Mouse (Mus musculus) liver, embryonic 13.5 days (tissue): ENCODE measurements at regions not wholly inside any gene's neighbourhood (a gene's known extent, or its start where the extent isn't known, plus 50 kb on each side); places are given as distances from the start of the nearest gene placed in this dataset.

Experiments used
- ATAC-seq: fragments of 200-750 bp; cut with Nextera tagmentation; 2 replicates; pipeline ENCODE4 v1.8.0; 2017; ENCODE audit warnings: low read depth, mild to moderate bottlenecking, moderate number of reproducible peaks, moderate library complexity
- DNase-seq: peaks from one replicate; pipeline ENCODE4 v3.0.0; 2022
- H3K27ac ChIP-seq: fragments of 300-500 bp; sonication (generic); 2 replicates; pipeline ENCODE4 v1.5.1; 2015; ENCODE audit warnings: moderate library complexity, mild to moderate bottlenecking, inconsistent platforms
- H3K27me3 ChIP-seq: fragments of 300-500 bp; sonication (generic); 2 replicates; pipeline ENCODE4 v1.6.1; 2015; ENCODE audit warnings: mild to moderate bottlenecking, inconsistent platforms
- H3K36me3 ChIP-seq: fragments of 300-500 bp; sonication (generic); 2 replicates; pipeline ENCODE4 v1.6.1; 2015; ENCODE audit warnings: mild to moderate bottlenecking, inconsistent platforms
- H3K4me1 ChIP-seq: fragments of 300-500 bp; sonication (generic); replicated peaks from 2 replicates; pipeline ENCODE4 v1.6.1; 2015; ENCODE audit warnings: inconsistent platforms
- H3K4me2 ChIP-seq: fragments of 300-500 bp; sonication (generic); 2 replicates; pipeline ENCODE4 v1.6.1; 2015; ENCODE audit warnings: inconsistent platforms, mild to moderate bottlenecking, moderate library complexity
- H3K4me3 ChIP-seq: fragments of 300-500 bp; sonication (generic); replicated peaks from 2 replicates; pipeline ENCODE4 v1.5.1; 2015; ENCODE audit warnings: mild to moderate bottlenecking, inconsistent platforms
- H3K9ac ChIP-seq: fragments of 300-500 bp; sonication (generic); 2 replicates; pipeline ENCODE4 v1.6.1; 2015; ENCODE audit warnings: mild to moderate bottlenecking, inconsistent platforms
- H3K9me3 ChIP-seq: fragments of 300-500 bp; sonication (generic); replicated peaks from 2 replicates; pipeline ENCODE4 v1.6.1; 2016; ENCODE audit warnings: inconsistent platforms
- WGBS: fragments of 180-500 bp; shearing (Covaris S2); methylation state at CpG from one replicate; pipeline ENCODE4 v1.1.7; 2015; ENCODE audit not compliant: insufficient replicate concordance; 5-methylcytosine and 5-hydroxymethylcytosine counted together

DNA sequence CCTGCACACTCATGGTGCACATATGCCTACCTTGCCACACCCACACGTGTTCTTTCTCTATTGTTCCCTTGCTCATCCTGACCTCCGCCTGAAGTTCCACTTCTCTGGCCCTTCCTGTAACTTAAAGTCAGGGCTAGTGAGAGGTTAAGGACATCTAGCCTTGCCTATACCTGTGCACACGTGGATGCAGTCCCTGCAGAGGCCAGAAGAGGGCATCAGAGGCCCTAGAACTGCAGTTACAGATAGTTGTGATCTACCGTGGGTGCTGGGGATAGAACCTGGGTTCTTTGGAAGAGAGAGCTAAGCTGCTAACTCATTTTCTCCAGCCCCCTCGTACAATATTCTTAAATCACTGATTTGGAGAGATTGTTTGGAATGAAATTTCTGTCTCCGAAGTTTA, 62.7 kb upstream of the Slc25a13 start:
- WGBS, result 62% methylated on average over 6 of the region's 6 CpGs
- H3K27me3 ChIP-seq, result no peaks in the 10 kb centered on the region

DNA sequence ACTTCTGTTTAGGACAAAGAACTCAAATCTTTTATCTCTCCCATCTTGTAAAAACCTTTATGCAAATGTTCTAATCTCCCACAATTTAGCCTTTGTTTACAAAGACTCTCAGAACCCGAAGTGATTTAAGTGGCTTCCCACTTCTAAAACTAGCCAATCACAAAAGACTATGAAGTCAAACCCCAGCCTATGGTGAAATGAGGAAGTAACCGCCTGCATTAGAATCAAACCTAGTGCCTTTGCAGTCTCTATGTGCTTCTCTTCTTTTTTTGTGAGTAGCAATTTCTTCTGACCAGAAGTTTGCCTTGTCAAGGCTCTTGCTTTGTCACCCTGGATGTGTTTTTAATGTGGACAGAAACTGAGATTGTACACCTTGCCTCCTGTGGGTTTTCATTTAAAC, 53.6 kb upstream of the Slc25a13 start:
- 10% methylated on average over 2 of the region's 2 CpGs for WGBS
- H3K27ac ChIP-seq, result no peak overlapping the region
- ATAC-seq (no peak), DNase-seq (no peak)
- no peaks in the 10 kb centered on the region for H3K4me1 ChIP-seq
- H3K4me3 ChIP-seq, result no peak overlapping the region
- no peaks in the 10 kb centered on the region for H3K27me3 ChIP-seq
- H3K4me2 ChIP-seq, result no peak overlapping the region
- H3K9me3 ChIP-seq, result no peaks in the 10 kb centered on the region
- no peak overlapping the region for H3K9ac ChIP-seq
- no peaks in the 10 kb centered on the region for H3K36me3 ChIP-seq

More for the DNA sequence above, 62.7 kb upstream of the Slc25a13 start:
- ATAC-seq (no peak), DNase-seq (no peak)
- H3K36me3 ChIP-seq, result no peaks in the 10 kb centered on the region
- H3K4me3 ChIP-seq, result no peak overlapping the region
- H3K4me1 ChIP-seq, result no peaks in the 10 kb centered on the region; the same call in 1 of the 2 replicates
- H3K9ac ChIP-seq, result no peak overlapping the region
- no peak overlapping the region for H3K4me2 ChIP-seq
- 0 out of 2 replicates have a peak, but pooled peaks cover 3% of the 10 kb centered on the region for H3K9me3 ChIP-seq
- no peak overlapping the region for H3K27ac ChIP-seq
